Mouse (Mus musculus): ENCODE measurements around the gene Apoo.
"Not testable (repeated sequence)": the region's sequence is repeated elsewhere in the genome, so short reads cannot be mapped to it uniquely, and the experiment has no call there.

The Apoo gene

DNA sequence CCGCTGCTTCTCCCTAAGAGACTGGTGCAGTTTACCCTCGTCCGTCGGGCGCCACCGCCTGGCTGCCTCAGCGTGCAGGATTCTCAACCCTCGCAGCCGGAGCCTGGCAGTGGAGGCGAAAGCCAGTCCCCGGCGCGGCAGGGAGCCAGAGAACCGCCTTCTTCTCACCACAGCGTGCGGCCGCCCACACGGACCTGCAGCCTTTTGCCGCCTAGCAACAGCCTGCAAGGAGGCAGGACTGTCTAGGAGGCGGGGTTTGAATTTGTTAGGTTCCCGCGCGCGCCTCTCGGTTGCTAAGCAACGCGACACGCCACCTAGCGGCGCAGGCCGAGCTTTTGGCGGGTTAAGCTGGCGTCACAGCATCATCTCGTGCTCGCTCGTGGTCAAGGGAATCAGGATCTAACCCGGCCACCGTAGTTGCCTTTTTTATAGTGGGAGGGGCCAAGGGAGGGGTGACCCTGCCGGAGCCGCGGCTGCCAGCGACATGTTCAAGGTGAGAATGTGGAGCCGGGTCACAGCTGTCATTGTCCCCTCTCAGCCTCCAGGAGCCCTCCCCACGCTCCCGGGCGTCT lies at the start of gene Apoo, which contains the start of gene Fam90a1b:
TSS of gene Apoo (plus strand) at position 448 of the 572 bp plus-strand sequence.
TSS of gene Fam90a1b (minus strand) at position 108 of the 572 bp plus-strand sequence.
- DNase-seq = peak; percentile 95 to 96

DNA sequence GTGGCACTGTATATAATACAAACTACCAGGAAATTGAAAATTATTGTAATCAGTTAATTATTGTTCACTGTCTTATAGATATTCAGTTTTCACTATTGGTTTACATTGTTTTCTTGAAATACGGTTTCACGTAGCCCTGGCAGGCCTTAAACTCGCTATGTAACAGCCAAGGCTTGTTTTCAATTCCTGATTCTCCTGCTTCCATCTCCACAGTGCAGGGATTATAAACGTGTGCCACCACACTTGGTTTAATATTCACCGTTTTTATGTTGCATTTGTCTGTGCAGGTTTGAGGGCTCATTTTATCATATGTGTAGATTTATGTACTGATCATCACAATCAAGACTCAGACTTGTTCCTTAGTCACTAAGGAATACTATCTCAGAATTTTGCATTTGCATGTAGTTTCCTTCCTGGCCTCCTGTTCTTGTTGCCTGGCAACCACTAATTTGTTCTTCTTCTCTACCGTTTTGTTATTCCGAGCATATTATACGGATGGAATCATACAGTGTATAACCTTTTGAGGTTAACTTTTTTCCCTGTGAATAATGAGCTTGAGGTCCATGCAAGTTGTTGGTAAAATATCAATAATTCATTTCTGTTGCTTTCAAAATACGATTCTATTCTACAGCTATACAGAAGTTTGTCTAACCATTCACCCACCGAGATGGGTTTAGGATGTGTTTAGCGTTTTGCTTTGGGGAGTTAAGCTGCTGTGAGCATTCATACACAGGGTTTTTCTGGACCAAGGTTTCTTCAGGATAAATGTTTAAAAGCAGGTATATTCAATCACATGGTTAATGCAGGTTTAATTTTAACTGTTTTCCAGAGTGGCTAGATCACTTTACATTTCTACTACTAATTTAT lies 45.6 kb upstream of the Apoo start:
- no peak for DNase-seq

DNA sequence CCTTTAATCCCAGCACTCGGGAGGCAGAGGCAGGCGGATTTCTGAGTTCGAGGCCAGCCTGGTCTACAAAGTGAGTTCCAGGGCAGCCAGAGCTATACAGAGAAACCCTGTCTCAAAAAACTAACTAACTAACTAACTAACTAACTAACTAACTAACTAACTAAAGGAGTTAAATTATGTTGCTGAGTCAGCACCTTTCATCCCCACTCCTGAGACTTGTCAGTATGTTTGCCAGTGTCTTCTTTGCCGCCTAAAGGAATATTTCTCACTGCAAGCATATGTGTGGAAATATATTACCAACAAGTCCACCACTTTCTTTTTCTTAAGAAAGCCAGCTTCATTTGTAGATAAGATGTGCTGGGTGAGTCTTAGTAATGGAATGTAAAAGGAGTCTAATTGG lies 23.3 kb upstream of the Apoo start:
- DNase-seq = not testable (repeated sequence)

DNA sequence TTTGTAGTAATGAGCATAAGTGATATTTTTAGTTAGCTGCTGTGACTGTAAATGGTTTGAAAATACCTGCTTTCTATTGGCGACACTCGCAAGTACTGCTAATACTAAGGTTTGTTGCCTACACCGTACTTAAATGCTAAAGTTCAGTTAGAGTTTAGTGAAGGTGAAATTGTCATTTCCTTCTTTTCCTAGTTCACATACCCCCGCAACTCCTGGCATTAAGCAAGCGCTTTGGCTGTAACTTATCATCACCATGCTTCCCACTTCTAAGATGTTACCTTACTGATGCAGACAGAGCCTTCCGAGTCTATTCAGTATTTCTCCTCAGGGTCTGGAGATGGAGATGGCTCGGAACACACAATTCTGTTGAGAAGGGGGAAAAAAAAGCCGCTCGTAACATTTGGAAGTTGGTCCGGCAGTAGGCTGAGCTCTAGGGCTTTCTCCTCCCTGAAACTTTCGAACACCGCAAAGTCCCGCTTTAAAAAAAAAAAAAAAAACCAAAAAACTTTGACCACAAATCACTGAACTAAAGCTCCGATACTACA lies 1.5 kb upstream of the Apoo start:
- DNase-seq = peak in 1 of 2 experiments; percentile 4

DNA sequence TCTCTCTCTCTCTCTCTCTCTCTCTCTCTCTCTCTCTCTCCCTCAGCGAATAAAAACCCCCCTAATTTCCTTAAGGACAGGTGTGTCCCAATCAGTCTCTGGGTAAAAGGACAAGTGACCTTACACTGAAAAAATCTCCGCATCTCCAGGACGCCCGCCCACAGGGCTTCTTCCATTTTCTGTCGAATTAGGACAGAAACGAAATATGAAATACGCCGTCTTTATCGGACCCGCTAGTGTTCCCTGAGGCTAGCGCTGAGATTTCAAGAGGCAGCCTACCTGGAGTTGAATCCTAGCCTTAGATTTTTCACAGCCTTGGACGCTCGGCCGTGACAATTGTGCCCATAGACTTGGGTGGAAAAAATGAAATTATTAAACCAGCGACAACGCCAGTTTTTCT lies 888 bp upstream of the Apoo start:
- peak; percentile 7 to 18 for DNase-seq

DNA sequence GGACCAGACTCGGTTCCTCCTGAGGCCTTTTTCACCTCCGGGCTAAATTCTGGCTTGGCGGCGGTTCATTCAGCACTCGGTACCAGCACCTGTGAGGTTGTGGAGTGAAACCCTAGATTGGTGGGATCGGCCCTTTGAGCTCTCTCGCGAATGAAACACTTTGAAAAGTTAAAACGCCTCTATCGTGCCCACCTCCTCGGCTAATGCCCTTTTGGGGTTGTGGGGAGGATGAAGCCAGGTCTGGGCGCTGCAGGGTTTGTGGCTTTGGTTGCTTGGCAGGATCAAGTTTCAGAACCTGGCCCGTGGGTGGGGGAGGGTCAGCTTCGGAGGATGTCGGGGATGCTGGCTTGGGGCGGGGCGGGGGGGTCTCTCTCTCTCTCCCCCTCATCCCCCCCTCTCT lies 331 bp downstream of the Apoo start:
- peak in 1 of 2 experiments; percentile 43 for DNase-seq

DNA sequence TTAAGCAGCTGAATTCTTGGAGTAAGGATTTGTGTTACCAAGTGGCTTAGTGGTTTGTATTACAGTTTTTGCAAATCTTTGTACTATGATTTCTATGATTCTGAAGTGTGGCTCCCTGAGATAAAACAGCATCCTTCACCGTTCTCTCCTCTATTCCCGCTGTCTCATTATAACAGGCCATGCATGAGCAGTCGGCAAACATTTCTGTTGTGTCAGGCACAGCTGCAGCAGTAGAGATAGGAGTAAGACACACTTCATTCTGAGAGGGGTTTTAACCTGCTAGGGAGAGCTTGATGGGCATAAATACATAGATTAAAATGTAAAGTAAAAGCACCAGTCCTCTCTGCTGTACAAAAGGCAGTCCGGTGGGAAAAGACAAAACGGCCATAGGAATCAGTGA lies 11.8 kb downstream of the Apoo start:
- no peak for DNase-seq

DNA sequence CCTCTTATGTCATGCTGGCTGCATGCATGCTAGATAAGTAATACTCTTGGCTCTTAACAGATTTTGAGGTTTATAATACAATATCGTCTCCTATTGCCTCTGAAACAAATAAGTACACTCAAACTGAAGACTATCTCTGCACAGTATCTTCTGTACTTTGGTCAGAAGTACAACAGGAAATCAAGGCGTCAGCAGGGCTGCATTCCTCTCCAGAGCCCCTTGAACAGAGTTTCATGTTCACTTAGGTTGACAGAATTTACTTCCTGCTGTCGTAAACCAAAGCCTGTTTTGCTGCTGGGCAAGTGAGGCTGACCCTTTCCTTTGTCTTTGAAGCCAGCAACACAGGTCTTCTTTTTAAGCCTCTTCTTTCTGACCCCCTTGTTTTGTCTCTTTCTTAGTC lies 42.1 kb downstream of the Apoo start:
- DNase-seq = no peak

DNA sequence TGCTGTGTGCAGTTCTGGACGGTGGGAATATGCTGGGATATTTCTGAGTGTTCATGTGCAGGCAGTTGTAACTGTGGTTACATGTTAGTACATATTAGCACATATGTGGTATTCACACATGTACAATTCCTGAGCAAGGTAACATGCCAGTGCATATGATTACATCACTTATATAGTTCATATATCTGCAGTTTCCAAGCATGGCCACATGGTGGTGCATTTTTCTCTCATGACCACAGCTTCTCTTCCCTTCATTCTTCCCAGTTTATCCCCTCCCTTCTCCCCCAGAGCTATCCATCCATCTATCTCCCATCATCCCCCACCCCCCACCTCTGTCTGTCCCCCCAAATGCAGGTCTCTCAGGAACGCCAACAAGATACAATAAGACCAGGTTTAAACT lies 53.3 kb downstream of the Apoo start:
- no peak for DNase-seq

DNA sequence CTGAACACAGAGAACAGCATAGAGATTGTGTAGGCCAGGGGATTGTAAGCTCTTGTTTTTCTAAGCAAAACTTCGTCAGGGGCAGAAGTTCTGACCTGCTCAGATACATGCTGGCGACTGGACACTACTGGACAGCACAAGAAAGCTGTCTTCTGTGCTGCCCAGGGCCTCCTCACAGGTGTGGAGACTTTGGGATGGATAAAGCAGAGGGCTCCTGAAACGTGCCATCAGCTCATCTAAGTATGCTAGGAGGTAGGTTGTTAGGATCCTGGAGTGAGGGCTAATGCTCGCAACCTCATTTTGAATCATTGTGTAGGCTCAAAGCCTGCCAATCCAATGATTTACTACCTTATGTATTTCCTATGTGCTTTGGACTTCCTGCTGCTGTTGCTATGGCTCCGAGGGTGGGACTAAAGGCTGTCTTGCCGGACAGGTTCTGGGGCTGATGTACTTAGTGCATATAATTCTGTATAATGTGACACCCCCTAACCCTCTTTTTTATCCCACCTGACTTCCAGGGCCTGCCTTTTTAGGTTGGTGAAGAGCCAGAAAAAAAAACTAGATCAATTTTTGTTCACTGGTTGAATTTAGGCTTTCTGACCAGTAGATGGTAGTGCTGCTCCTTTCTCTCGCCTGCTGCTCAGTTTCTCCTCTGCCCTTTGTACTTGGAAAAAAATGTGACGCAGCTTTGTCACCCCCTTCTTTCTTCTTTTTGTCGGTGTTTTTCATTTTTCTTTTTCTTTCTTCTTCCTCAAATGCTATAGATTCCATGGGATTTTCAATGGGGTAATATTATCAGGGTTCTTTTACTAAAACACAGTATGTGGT lies 64.8 kb downstream of the Apoo start:
- no peak for DNase-seq

DNA sequence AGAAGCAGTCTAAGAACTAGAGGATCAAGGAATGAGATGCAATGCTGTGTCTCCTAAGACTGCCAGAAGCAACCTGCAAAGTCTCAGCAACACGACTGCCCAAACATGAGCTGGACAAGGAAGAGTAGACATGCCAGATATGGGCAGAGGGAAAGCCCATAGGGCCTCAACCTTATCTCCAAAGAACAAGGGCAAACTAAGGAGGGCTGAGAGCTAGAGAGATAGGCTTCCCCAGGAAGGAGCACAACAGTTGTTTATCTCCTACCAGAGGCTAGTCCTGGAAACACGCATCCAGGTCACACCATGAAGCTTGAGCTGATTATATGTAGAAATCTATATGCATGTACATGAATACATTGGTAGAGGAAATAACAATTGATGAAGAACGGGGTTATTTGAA lies 78.5 kb downstream of the Apoo start:
- DNase-seq = not testable (repeated sequence)

DNA sequence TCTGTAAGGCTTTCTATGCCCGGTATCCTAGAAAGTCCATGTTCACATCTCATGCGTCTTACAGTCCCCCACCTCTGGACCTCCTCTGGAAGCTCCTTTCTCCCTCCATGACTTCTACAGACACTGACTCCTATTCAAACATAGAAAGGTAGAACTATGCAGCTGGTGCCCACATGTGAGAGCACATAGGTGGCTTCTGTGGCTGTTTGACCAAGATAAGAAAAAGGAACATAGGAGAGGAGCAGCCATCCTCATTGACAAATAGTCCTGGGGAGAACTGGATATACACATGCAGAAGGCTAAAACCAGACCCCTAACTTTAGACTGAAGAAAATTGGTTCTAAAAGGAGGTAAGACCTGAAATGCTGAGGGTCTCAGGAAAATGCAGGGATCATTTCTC lies 79.1 kb downstream of the Apoo start:
- DNase-seq = not testable (repeated sequence)

DNA sequence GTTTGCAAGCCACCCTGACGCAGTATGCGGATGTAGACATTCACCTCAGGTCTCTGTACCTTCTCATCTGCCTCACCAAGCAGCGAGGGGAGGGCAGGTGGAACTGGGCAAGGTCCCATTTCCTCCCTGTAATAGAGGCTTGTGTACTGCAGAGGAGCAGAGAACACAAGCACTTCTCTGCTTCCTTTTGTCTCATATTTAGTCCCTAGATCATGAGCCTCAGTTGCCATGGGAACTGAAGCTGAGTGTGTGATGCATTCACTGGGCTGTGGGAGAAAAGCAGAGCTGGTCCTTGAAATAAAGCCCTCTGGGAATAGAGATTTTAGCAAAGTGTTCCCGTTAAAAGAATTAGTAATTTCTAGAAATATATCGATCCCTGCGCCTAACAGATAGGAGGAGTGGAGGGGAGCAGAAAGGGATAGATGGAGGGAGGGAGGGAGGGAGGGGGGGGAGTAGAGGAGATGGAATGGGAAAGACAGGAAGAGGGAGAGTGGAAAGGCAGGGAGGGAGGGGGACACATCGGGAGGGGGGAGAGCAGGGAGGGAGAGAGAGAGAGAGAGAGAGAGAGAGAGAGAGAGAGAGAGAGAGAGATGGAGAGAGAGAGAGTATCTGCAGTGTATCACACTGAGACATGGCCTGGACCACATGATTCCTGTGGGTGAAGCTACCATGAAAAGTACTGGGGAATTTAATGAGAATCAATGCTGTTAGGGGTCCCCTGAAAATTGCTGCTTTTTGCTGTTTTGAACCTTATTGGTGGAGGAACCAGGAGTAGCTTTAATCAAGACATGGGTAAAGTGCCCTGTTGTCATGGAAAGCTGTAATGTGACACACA lies 83.3 kb downstream of the Apoo start:
- not testable (repeated sequence) for DNase-seq

DNA sequence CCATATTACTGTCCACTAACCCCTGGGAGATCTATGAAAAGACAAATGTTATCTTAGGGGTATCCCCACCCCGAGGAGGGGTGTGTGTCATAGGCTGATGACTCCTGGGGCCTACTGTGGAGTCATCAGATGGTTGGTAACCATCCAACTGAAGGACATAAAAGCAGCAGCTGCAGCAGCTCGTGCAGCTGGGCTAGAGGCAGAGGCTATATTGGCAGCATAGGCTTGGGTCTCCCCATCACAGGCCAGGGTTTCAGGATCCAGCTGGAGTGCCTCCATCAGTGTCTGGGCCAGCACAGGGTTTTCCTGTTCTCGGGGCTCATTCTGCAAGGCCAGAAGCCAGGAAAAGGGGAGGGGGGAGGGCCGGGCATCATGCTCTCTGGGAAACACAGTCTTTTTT lies 92.4 kb downstream of the Apoo start:
- DNase-seq = no peak

DNA sequence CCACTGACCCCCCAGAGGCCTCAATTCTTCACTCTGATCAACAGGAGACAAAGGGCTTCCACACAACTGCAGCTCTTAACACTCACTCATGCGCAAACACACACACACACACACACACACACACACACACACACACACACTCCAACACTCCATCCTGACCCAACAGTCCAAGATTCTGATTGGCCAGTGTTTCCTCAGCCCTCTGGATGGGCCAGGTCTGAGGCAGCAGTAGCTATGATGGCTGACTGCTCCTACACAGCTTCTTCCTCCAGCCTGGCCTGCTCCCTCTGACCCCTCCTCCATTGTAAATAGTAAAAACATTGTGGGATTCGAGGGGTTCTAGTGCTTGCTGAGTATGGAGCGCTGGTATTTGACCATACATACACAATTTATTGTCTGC lies 94.6 kb downstream of the Apoo start:
- not testable (repeated sequence) for DNase-seq

DNA sequence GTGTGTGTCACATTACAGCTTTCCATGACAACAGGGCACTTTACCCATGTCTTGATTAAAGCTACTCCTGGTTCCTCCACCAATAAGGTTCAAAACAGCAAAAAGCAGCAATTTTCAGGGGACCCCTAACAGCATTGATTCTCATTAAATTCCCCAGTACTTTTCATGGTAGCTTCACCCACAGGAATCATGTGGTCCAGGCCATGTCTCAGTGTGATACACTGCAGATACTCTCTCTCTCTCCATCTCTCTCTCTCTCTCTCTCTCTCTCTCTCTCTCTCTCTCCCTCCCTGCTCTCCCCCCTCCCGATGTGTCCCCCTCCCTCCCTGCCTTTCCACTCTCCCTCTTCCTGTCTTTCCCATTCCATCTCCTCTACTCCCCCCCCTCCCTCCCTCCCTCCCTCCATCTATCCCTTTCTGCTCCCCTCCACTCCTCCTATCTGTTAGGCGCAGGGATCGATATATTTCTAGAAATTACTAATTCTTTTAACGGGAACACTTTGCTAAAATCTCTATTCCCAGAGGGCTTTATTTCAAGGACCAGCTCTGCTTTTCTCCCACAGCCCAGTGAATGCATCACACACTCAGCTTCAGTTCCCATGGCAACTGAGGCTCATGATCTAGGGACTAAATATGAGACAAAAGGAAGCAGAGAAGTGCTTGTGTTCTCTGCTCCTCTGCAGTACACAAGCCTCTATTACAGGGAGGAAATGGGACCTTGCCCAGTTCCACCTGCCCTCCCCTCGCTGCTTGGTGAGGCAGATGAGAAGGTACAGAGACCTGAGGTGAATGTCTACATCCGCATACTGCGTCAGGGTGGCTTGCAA lies 95.9 kb downstream of the Apoo start:
- DNase-seq = not testable (repeated sequence)

Data from cerebellum, postnatal 36 days (tissue).